Mouse (Mus musculus) layer of hippocampus, postnatal 14 days (tissue): Measurements from ENCODE around the gene Olfr374. TPM values are rescaled to one million over a fixed set of nuclear protein-coding genes. Genes with fewer than 3 reads are reported as not detected.
"Not testable (repeated sequence)": the region's sequence is repeated elsewhere in the genome, so short reads cannot be mapped to it uniquely, and the experiment has no call there.

ENCODE experiments used
- DNase-seq, 2 experiments: peaks; one replicate each; pipeline ENCODE4 v3.0.0; 2021 to 2022; ENCODE audit warnings: low spot score in 2 of 2, mixed read lengths in 1 of 2
- long read RNA-seq, 2 experiments: library from polyadenylated mRNA; stranded (forward); transcript quantifications; one replicate each; pipeline ENCODE4 v2.0.0; 2021
- total RNA-seq, 2 experiments: library from RNA; stranded (reverse); gene quantifications; 2 replicates each; pipeline ENCODE4 v1.2.3; 2021

Gene Olfr374
- total RNA-seq, result not detected
- long read RNA-seq, experiment 1, result 0 reads
- long read RNA-seq, experiment 2, result 0 reads

- no peak for DNase-seq
Observed at GRCm38 (mm10) chr8:72106740-72107139, at the start of gene Olfr374. TSS of gene Olfr374 (plus strand) at chr8:72107040.

- DNase-seq, result not testable (repeated sequence)
Observed at GRCm38 (mm10) chr8:72057643-72058042, 49.2 kb upstream of the Olfr374 start.

GRCm38 (mm10) chr8:72066819-72067399 lies 39.9 kb upstream of the Olfr374 start:
- DNase-seq, result not testable (repeated sequence)

- not testable (repeated sequence) for DNase-seq
Observed at GRCm38 (mm10) chr8:72082877-72083276, 24.0 kb upstream of the Olfr374 start, which contains the start of gene Olfr373. TSS of gene Olfr373 (plus strand) at chr8:72083177.

- DNase-seq, result no peak
Observed at GRCm38 (mm10) chr8:72084744-72085143, 22.1 kb upstream of the Olfr374 start.

- DNase-seq, result not testable (repeated sequence)
Observed at GRCm38 (mm10) chr8:72087611-72088010, 19.2 kb upstream of the Olfr374 start.

- DNase-seq, result not testable (repeated sequence)
Observed at GRCm38 (mm10) chr8:72096721-72097120, 10.1 kb upstream of the Olfr374 start.

- DNase-seq, result peak in 1 of 2 experiments; percentile 6
Observed at GRCm38 (mm10) chr8:72099377-72100103, 7.3 kb upstream of the Olfr374 start.

- no peak for DNase-seq
Observed at GRCm38 (mm10) chr8:72105165-72105564, 1.7 kb upstream of the Olfr374 start.

GRCm38 (mm10) chr8:72110876-72111275 lies 4.0 kb downstream of the Olfr374 start:
- no peak for DNase-seq

- no peak for DNase-seq
Observed at GRCm38 (mm10) chr8:72112486-72112885, 5.6 kb downstream of the Olfr374 start.

GRCm38 (mm10) chr8:72115202-72115601 lies 8.4 kb downstream of the Olfr374 start:
- DNase-seq, result no peak

- no peak for DNase-seq
Observed at GRCm38 (mm10) chr8:72118616-72119015, 11.8 kb downstream of the Olfr374 start.

- not testable (repeated sequence) for DNase-seq
Observed at GRCm38 (mm10) chr8:72121486-72121885, 14.6 kb downstream of the Olfr374 start.

- DNase-seq, result no peak
Observed at GRCm38 (mm10) chr8:72121997-72122396, 15.2 kb downstream of the Olfr374 start.

GRCm38 (mm10) chr8:72127834-72128233 lies 21.0 kb downstream of the Olfr374 start:
- no peak for DNase-seq

- DNase-seq, result no peak
Observed at GRCm38 (mm10) chr8:72131251-72131650, 24.4 kb downstream of the Olfr374 start.

GRCm38 (mm10) chr8:72131901-72132300 lies 25.1 kb downstream of the Olfr374 start:
- no peak for DNase-seq

- no peak for DNase-seq
Observed at GRCm38 (mm10) chr8:72132417-72132816, 25.6 kb downstream of the Olfr374 start.

- DNase-seq, result no peak
Observed at GRCm38 (mm10) chr8:72132891-72133290, 26.1 kb downstream of the Olfr374 start.

- DNase-seq, result no peak
Observed at GRCm38 (mm10) chr8:72133507-72133906, 26.7 kb downstream of the Olfr374 start.

GRCm38 (mm10) chr8:72134756-72135445 lies 28.1 kb downstream of the Olfr374 start, which contains the start of gene Tpm4:
TSS of gene Tpm4 (plus strand) at chr8:72134975.
- DNase-seq, result peak in 1 of 2 experiments; percentile 43
